Comparison of ENCODE assay signal across 7 mouse cellular contexts in genomic region chr8:105288958-105289732, GRCm38 (mm10). TPM values are rescaled to one million over a fixed set of nuclear protein-coding genes. Genes with fewer than 3 reads are reported as not detected.
DNase-seq lines count a peak whose midpoint lies in the region; ATAC-seq lines count a peak whose summit lies in the region.

No protein-coding gene starts in this region.

- intact Hi-C loops in left cerebral cortex, postnatal 25 days (cut with DNase I), result loop anchor here (1.0 kb wide), 1 partner anchor 21 kb away; no protein-coding TSS in a partner anchor

- no peaks in the 10 kb centered on the region for H3K36me3 ChIP-seq in intestine, embryonic 15.5 days
- H3K36me3 ChIP-seq in midbrain, embryonic 10.5 days, result peaks cover 15% of the 10 kb centered on the region

- peak overlapping the region; percentile 38; the same call in 1 of the 2 replicates for H3K9ac ChIP-seq in intestine, embryonic 15.5 days

- peak overlapping the region; percentile 48 for H3K4me3 ChIP-seq in intestine, embryonic 15.5 days (replicated peaks)
- H3K4me3 ChIP-seq in midbrain, embryonic 10.5 days, result peak overlapping the region; percentile 63

- peak overlapping the region; percentile 86 for H3K4me2 ChIP-seq in intestine, embryonic 15.5 days (replicated peaks)

- peak; percentile 96 to 99 for DNase-seq in adrenal gland, adult (ENCODE audit: inconsistent age in 2 of 2, low spot score in 1 of 2)
- DNase-seq in embryo, embryonic 11 days, result peak; percentile 98
- DNase-seq in gastrocnemius, postnatal 25 days, result peak; percentile 89
- DNase-seq in left cerebral cortex, postnatal 25 days (ENCODE audit: low spot score in 2 of 2), result peak; percentile 96 to 97
- peak; percentile 95 for DNase-seq in midbrain, embryonic 10.5 days (ENCODE audit: low spot score)
- peak; percentile 98 for DNase-seq in right cerebral cortex, postnatal 4 days

- under 1% methylated on average over 53 of the region's 53 CpGs for WGBS in intestine, embryonic 15.5 days
- under 1% methylated on average over 53 of the region's 53 CpGs for WGBS in midbrain, embryonic 10.5 days

- peaks cover 11% of the 10 kb centered on the region for H3K27me3 ChIP-seq in intestine, embryonic 15.5 days (replicated peaks)
- peaks cover 49% of the 10 kb centered on the region for H3K27me3 ChIP-seq in midbrain, embryonic 10.5 days (ENCODE audit: low read depth, poor library complexity, severe bottlenecking)

- H3K27ac ChIP-seq in intestine, embryonic 15.5 days, result peak overlapping the region; percentile 56; the same call in 1 of the 2 replicates
- peak overlapping the region; percentile 95 for H3K27ac ChIP-seq in midbrain, embryonic 10.5 days (replicated peaks)

- ATAC-seq in intestine, embryonic 15.5 days, result peak; percentile 95

- H3K4me1 ChIP-seq in intestine, embryonic 15.5 days (replicated peaks), result peaks cover 11% of the 10 kb centered on the region
- H3K4me1 ChIP-seq in midbrain, embryonic 10.5 days, result peaks cover 47% of the 10 kb centered on the region

- no peaks in the 10 kb centered on the region for H3K9me3 ChIP-seq in intestine, embryonic 15.5 days
- H3K9me3 ChIP-seq in midbrain, embryonic 10.5 days (replicated peaks), result no peaks in the 10 kb centered on the region

RNA-seq across cellular contexts. Expression of gene 4931428F04Rik, which starts 0.5 kb away (rescaled TPM):
- under 1 TPM; 0.64 to 0.84 TPM for total RNA-seq in gastrocnemius, postnatal 25 days (2021)
- polyA plus RNA-seq in intestine, embryonic 15.5 days (2015; fragmentation: Nextera tagmentation; extraction: Ambion mirVana), result 8.3 and 8.6 TPM in 2 replicates
- total RNA-seq in left cerebral cortex, postnatal 25 days (2021), result 10 to 100 TPM; 25.4 to 29.1 TPM
- 26.4 and 36.8 TPM in 2 replicates for polyA plus RNA-seq in midbrain, embryonic 10.5 days (2016; fragmentation: Nextera tagmentation; extraction: Ambion mirVana)

RNA-seq across cellular contexts. Expression of gene Exoc3l, which starts 6.8 kb away (rescaled TPM):
- total RNA-seq in gastrocnemius, postnatal 25 days (2021), result 1 to 10 TPM; 1.4 to 2.5 TPM
- polyA plus RNA-seq in intestine, embryonic 15.5 days (2015; fragmentation: Nextera tagmentation; extraction: Ambion mirVana), result 8.0 and 8.7 TPM in 2 replicates
- 1 to 10 TPM; 1.4 to 1.8 TPM for total RNA-seq in left cerebral cortex, postnatal 25 days (2021)
- polyA plus RNA-seq in midbrain, embryonic 10.5 days (2016; fragmentation: Nextera tagmentation; extraction: Ambion mirVana), result 10.2 and 11.4 TPM in 2 replicates

RNA-seq across cellular contexts. Expression of gene E2f4, which starts 8.3 kb away (rescaled TPM):
- 10 to 100 TPM; 21.8 to 24.5 TPM for total RNA-seq in gastrocnemius, postnatal 25 days (2021)
- polyA plus RNA-seq in intestine, embryonic 15.5 days (2015; fragmentation: Nextera tagmentation; extraction: Ambion mirVana), result 84.9 and 90.4 TPM in 2 replicates
- 10 to 100 TPM; 32.9 to 35.1 TPM for total RNA-seq in left cerebral cortex, postnatal 25 days (2021)
- polyA plus RNA-seq in midbrain, embryonic 10.5 days (2016; fragmentation: Nextera tagmentation; extraction: Ambion mirVana), result 117 and 124 TPM in 2 replicates

RNA-seq across cellular contexts. Expression of gene Nol3, which starts 13.2 kb away (rescaled TPM):
- 10 to 100 TPM; 22.3 to 23.3 TPM for total RNA-seq in gastrocnemius, postnatal 25 days (2021)
- polyA plus RNA-seq in intestine, embryonic 15.5 days (2015; fragmentation: Nextera tagmentation; extraction: Ambion mirVana), result 1.0 and 1.2 TPM in 2 replicates
- total RNA-seq in left cerebral cortex, postnatal 25 days (2021), result 1 to 10 TPM; 7.7 TPM
- polyA plus RNA-seq in midbrain, embryonic 10.5 days (2016; fragmentation: Nextera tagmentation; extraction: Ambion mirVana), result 1.4 and 2.3 TPM in 2 replicates

RNA-seq across cellular contexts. Expression of gene Elmo3, which starts 16.3 kb away (rescaled TPM):
- under 1 TPM; 0.49 to 0.99 TPM for total RNA-seq in gastrocnemius, postnatal 25 days (2021)
- 18.3 and 21.2 TPM in 2 replicates for polyA plus RNA-seq in intestine, embryonic 15.5 days (2015; fragmentation: Nextera tagmentation; extraction: Ambion mirVana)
- total RNA-seq in left cerebral cortex, postnatal 25 days (2021), result 1 to 10 TPM in 1 of 2 experiments, under 1 TPM in 1; 0.62 to 1.8 TPM
- polyA plus RNA-seq in midbrain, embryonic 10.5 days (2016; fragmentation: Nextera tagmentation; extraction: Ambion mirVana), result 1.3 and 1.5 TPM in 2 replicates

Comparison
In these comparisons a context has a peak if more than half of its experiments do, and no peak if none do; other contexts are left out.
1. Peak in every context shown above with its lines: DNase-seq, ATAC-seq, H3K4me3 ChIP-seq and H3K27ac ChIP-seq.
2. RNA of gene 4931428F04Rik, which starts 0.5 kb away (total RNA-seq): 25.4 to 29.1 TPM in left cerebral cortex, postnatal 25 days; 0.64 to 0.84 TPM in gastrocnemius, postnatal 25 days; every median in the first group is over 10 times any median in the second.